Mouse (Mus musculus): Measurements from ENCODE around the gene Bpi. TPM values are rescaled to one million over a fixed set of nuclear protein-coding genes. Genes with fewer than 3 reads are reported as not detected.

Bpi gene
- not detected in 2 replicates for polyA plus RNA-seq (2015; fragmentation: Nextera tagmentation; extraction: Ambion mirVana)

GRCm38 (mm10) chr2:158258005-158258418, at the start of gene Bpi:
Gene Bpi, plus strand, starts transcription at chr2:158258094.

DNA sequence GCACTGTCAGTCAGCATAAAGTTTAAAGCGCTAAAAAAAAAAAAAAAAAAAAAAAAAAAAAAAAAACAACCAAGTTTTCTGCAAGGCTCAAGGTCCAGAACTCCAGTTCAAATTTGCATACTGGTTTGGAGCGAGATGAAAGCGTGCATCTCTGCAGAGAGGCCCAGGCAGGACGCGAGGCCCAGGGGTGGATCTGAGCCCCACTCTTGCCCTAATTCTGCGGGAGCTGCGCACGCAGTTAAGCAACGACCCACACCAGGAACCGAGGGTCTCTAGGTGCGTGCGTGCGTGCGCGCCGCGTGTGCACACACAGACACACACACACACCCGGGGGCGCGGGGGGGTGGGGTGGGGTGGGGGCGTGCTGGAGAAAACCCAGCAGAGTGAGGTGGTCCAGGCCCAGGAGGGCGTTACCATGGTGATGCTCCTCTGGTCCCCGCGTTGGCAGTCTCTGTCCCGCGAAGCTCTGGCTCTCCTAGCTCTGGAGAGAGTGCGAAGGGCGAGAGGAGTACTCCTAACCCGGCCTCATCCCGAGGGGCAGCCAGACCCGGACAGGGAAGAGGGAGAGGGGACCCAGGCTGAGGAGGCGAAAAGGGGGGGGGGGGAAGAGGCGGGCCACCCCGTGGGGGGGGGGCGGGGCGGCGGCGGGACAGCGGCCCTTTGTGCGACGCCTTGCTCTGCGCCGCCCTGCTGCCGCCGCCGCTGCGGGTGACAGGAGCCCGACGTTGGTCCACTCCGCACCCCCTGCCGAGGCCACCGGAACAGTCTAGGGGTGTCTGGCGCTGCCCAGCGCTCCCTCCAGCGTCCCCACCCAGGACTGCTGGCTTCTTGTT, 29.0 kb upstream of the Bpi start, which contains the start of gene D630003M21Rik:
Gene D630003M21Rik (minus strand): TSS at position 553 of the 833 bp plus-strand sequence.

DNA sequence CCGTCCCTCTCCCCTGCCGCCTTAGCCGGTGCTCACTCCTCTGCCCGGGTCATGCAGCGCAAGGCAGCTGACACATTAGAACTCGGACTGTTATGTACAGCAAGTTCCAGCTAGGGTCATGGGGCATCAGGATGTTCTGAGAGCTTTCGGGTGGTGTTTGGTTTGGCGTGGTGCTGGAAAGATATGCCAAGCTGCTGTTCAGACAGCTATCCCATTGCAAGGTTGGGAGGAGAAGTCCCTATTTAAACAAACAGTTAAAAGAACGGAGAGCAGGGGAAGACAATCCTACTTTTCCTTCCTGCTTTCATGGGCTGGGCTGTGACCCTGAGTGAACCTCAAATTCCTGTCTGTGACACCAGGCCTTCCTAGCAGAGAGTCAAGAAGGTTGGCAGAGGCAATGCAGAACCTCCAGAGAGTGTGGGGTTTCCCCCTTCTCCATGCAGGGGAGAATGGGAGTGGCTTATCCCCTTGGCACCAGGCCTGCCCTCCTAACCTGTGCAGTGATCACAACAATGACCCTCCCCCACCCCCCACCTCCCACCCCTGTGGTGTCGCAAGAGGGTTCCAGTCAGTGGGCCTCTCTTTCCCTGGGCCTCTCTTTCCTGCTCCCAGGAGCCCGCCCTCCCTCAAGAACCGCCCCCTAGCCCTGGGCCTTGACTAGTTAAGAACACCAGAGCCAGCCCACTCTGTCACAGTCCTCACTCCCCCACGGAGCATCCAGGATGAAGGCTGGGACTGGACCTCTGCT, 48.2 kb downstream of the Bpi start, which contains the start of gene Lbp:
Gene Lbp (plus strand): TSS at position 546 of the 748 bp plus-strand sequence.

Small RNAs within 50 kb of the gene (microRNA-seq; reads per million reads assigned to microRNA genes)
- not detected for gene Mir7685

Other genes starting within 250 kb of the Bpi start
- gene Tti1, start 229.7 kb upstream of the Bpi start, polyA plus RNA-seq (2015; fragmentation: Nextera tagmentation; extraction: Ambion mirVana) = 9.9 and 10.2 TPM in 2 replicates
- gene Rprd1b, start 229.6 kb upstream of the Bpi start, polyA plus RNA-seq (2015; fragmentation: Nextera tagmentation; extraction: Ambion mirVana) = 22.4 and 23.2 TPM in 2 replicates
- gene Tgm2, start 111.7 kb upstream of the Bpi start, polyA plus RNA-seq (2015; fragmentation: Nextera tagmentation; extraction: Ambion mirVana) = 8.6 and 8.9 TPM in 2 replicates
- gene D630003M21Rik, start 28.9 kb upstream of the Bpi start, polyA plus RNA-seq (2015; fragmentation: Nextera tagmentation; extraction: Ambion mirVana) = 2.0 and 2.1 TPM in 2 replicates
- gene Lbp, start 48.4 kb downstream of the Bpi start, polyA plus RNA-seq (2015; fragmentation: Nextera tagmentation; extraction: Ambion mirVana) = 10.2 and 15.3 TPM in 2 replicates
- 703 and 881 TPM in 2 replicates for gene Snhg11, start 117.5 kb downstream of the Bpi start, polyA plus RNA-seq (2015; fragmentation: Nextera tagmentation; extraction: Ambion mirVana)
- 23.3 and 27.1 TPM in 2 replicates for gene Ralgapb, start 151.8 kb downstream of the Bpi start, polyA plus RNA-seq (2015; fragmentation: Nextera tagmentation; extraction: Ambion mirVana)
- not detected in 2 replicates for gene Adig, start 244.5 kb downstream of the Bpi start, polyA plus RNA-seq (2015; fragmentation: Nextera tagmentation; extraction: Ambion mirVana)